Comparison of ENCODE assay signal across 7 mouse cellular contexts in genomic region chr12:13211746-13212482, GRCm38 (mm10). TPM values are rescaled to one million over a fixed set of nuclear protein-coding genes. Genes with fewer than 3 reads are reported as not detected.
DNase-seq lines count a peak whose midpoint lies in the region; ATAC-seq lines count a peak whose summit lies in the region.

No protein-coding gene starts in this region.

- intact Hi-C loops in left cerebral cortex, postnatal 14 days (cut with DNase I): loop anchor here (5.0 to 10.0 kb wide), 4 partner anchors 70 to 590 kb away; no protein-coding TSS in a partner anchor

- DNase-seq in 416B (ENCODE audit: low read depth) (peak; percentile 96), NIH3T3 (ENCODE audit: low read depth) (peak; percentile 84)
- DNase-seq in gastrocnemius, postnatal 25 days: peak; percentile 49
- DNase-seq in kidney, adult 8-10 months: peak; percentile 72 to 73
- peak; percentile 90 to 92 for DNase-seq in left cerebral cortex, postnatal 14 days (ENCODE audit: low spot score in 2 of 2)
- DNase-seq in telencephalon, adult 2 months (ENCODE audit: low read depth, low spot score): peak; percentile 82

- ATAC-seq in activated CD4-positive, CD25-positive, alpha-beta regulatory T cell, adult 4 months: no peak

RNA-seq across cellular contexts. Expression of gene Ddx1, which starts 37.1 kb away (rescaled TPM):
- total RNA-seq in gastrocnemius, postnatal 25 days (2021): 100 to 1,000 TPM in 1 of 2 experiments, 10 to 100 TPM in 1; 99.4 to 101 TPM
- total RNA-seq in left cerebral cortex, postnatal 14 days (2021): 100 to 1,000 TPM; 128 to 135 TPM
- 10 to 100 TPM; 84.3 to 91.8 TPM for polyA plus RNA-seq in activated CD4-positive, CD25-positive, alpha-beta regulatory T cell, adult 4 months (2017; shearing (Covaris generic))

RNA-seq across cellular contexts. Expression of gene Nbas, which starts 57.0 kb away (rescaled TPM):
- total RNA-seq in gastrocnemius, postnatal 25 days (2021): 10 to 100 TPM; 15.8 to 17.2 TPM
- 10 to 100 TPM; 28.2 to 31.3 TPM for total RNA-seq in left cerebral cortex, postnatal 14 days (2021)
- 10 to 100 TPM in 1 of 2 experiments, 1 to 10 TPM in 1; 9.4 to 13.6 TPM for polyA plus RNA-seq in activated CD4-positive, CD25-positive, alpha-beta regulatory T cell, adult 4 months (2017; shearing (Covaris generic))
